Mouse (Mus musculus): ENCODE measurements at regions not wholly inside any gene's neighbourhood (a gene's known extent, or its start where the extent isn't known, plus 50 kb on each side); places are given as distances from the start of the nearest gene placed in this dataset.

GRCm38 (mm10) chr13:60455033-60455619 is 146.6 kb upstream of the Dapk1 start:
- Histone ChIP-seq H3K27ac (ENCODE audit: low read depth, low read length) (no peak overlapping the region), H3K36me3 (ENCODE audit: insufficient read depth) (no peaks in the 10 kb centered on the region), H3K4me1 (ENCODE audit: insufficient read depth) (no peaks in the 10 kb centered on the region), H3K9me3 (ENCODE audit: low read length) (no peaks in the 10 kb centered on the region), H3K4me2 (ENCODE audit: low read depth) (no peak overlapping the region), H3K9ac (no peak overlapping the region), H3K27me3 (ENCODE audit: insufficient read depth, low read length) (no peaks in the 10 kb centered on the region), H3K4me3 (ENCODE audit: low read depth, low read length) (no peak overlapping the region)
- TF ChIP-seq CTCF (IDR thresholded peaks at IDR 0.05; ENCODE audit: low read depth), result no peak
- peak; percentile 35 for DNase-seq
- peak; percentile 25; the same call in 1 of the 2 replicates for ATAC-seq
- WGBS, result 27% methylated on average over 15 of the region's 15 CpGs

GRCm38 (mm10) chr13:60455863-60456551 is 145.7 kb upstream of the Dapk1 start:
- Histone ChIP-seq H3K9ac (no peak overlapping the region), H3K27ac (ENCODE audit: low read depth, low read length) (no peak overlapping the region), H3K27me3 (ENCODE audit: insufficient read depth, low read length) (no peaks in the 10 kb centered on the region), H3K36me3 (ENCODE audit: insufficient read depth) (no peaks in the 10 kb centered on the region), H3K4me3 (ENCODE audit: low read depth, low read length) (no peak overlapping the region), H3K4me1 (ENCODE audit: insufficient read depth) (no peaks in the 10 kb centered on the region), H3K9me3 (ENCODE audit: low read length) (no peaks in the 10 kb centered on the region), H3K4me2 (ENCODE audit: low read depth) (no peak overlapping the region)
- ATAC-seq, result no peak
- 78% methylated on average over 10 of the region's 10 CpGs for WGBS
- no peak for TF ChIP-seq CTCF (IDR thresholded peaks at IDR 0.05; ENCODE audit: low read depth)
- no peak for DNase-seq

GRCm38 (mm10) chr13:60457277-60457676 is 144.5 kb upstream of the Dapk1 start:
- Histone ChIP-seq H3K4me2 (ENCODE audit: low read depth) (no peak overlapping the region), H3K4me1 (ENCODE audit: insufficient read depth) (no peaks in the 10 kb centered on the region), H3K27me3 (ENCODE audit: insufficient read depth, low read length) (no peaks in the 10 kb centered on the region), H3K9ac (no peak overlapping the region), H3K27ac (ENCODE audit: low read depth, low read length) (no peak overlapping the region), H3K36me3 (ENCODE audit: insufficient read depth) (no peaks in the 10 kb centered on the region), H3K4me3 (ENCODE audit: low read depth, low read length) (no peak overlapping the region), H3K9me3 (ENCODE audit: low read length) (no peaks in the 10 kb centered on the region)
- 94% methylated on average over 10 of the region's 10 CpGs for WGBS
- no peak for TF ChIP-seq CTCF (IDR thresholded peaks at IDR 0.05; ENCODE audit: low read depth)
- no peak for ATAC-seq
- no peak for DNase-seq

- H3K4me3 ChIP-seq (ENCODE audit: low read depth, low read length), result no peak overlapping the region
- no peaks in the 10 kb centered on the region for H3K4me1 ChIP-seq (ENCODE audit: insufficient read depth)
- no peaks in the 10 kb centered on the region for H3K36me3 ChIP-seq (ENCODE audit: insufficient read depth)
- H3K9ac ChIP-seq, result no peak overlapping the region
- DNase-seq (no peak), ATAC-seq (no peak)
- H3K4me2 ChIP-seq (ENCODE audit: low read depth), result no peak overlapping the region
- WGBS, result 91% methylated on average over 5 of the region's 5 CpGs
- H3K27ac ChIP-seq (ENCODE audit: low read depth, low read length), result no peak overlapping the region
- H3K9me3 ChIP-seq (ENCODE audit: low read length), result no peaks in the 10 kb centered on the region
- no peak for TF ChIP-seq CTCF (IDR thresholded peaks at IDR 0.05; ENCODE audit: low read depth)
- H3K27me3 ChIP-seq (ENCODE audit: insufficient read depth, low read length), result no peaks in the 10 kb centered on the region
Measured at GRCm38 (mm10) chr13:60459002-60459401, 142.7 kb upstream of the Dapk1 start.

- Histone ChIP-seq H3K27ac (ENCODE audit: low read depth, low read length) (no peak overlapping the region), H3K4me2 (ENCODE audit: low read depth) (no peak overlapping the region), H3K36me3 (ENCODE audit: insufficient read depth) (no peaks in the 10 kb centered on the region), H3K4me3 (ENCODE audit: low read depth, low read length) (no peak overlapping the region), H3K4me1 (ENCODE audit: insufficient read depth) (no peaks in the 10 kb centered on the region), H3K9ac (no peak overlapping the region), H3K27me3 (ENCODE audit: insufficient read depth, low read length) (no peaks in the 10 kb centered on the region), H3K9me3 (ENCODE audit: low read length) (no peaks in the 10 kb centered on the region)
- ATAC-seq (no peak), DNase-seq (no peak)
- 88% methylated on average over 5 of the region's 5 CpGs for WGBS
- TF ChIP-seq CTCF (IDR thresholded peaks at IDR 0.05; ENCODE audit: low read depth), result no peak
Measured at GRCm38 (mm10) chr13:60466553-60467313, 135.0 kb upstream of the Dapk1 start.

- ATAC-seq, result no peak
- H3K4me3 ChIP-seq (ENCODE audit: low read depth, low read length), result no peak overlapping the region
Measured at GRCm38 (mm10) chr13:60467821-60468579, 133.7 kb upstream of the Dapk1 start.

More at GRCm38 (mm10) chr13:60467821-60468579, 133.7 kb upstream of the Dapk1 start:
- peak; percentile 91 for TF ChIP-seq CTCF (IDR thresholded peaks at IDR 0.05; ENCODE audit: low read depth)
- Histone ChIP-seq H3K27me3 (ENCODE audit: insufficient read depth, low read length) (no peaks in the 10 kb centered on the region), H3K27ac (ENCODE audit: low read depth, low read length) (no peak overlapping the region), H3K4me1 (ENCODE audit: insufficient read depth) (no peaks in the 10 kb centered on the region), H3K9ac (no peak overlapping the region), H3K9me3 (ENCODE audit: low read length) (no peaks in the 10 kb centered on the region), H3K36me3 (ENCODE audit: insufficient read depth) (no peaks in the 10 kb centered on the region), H3K4me2 (ENCODE audit: low read depth) (no peak overlapping the region)
- 16% methylated on average over 11 of the region's 11 CpGs for WGBS
- peak; percentile 80 for DNase-seq

Measured in forebrain, postnatal 0 days (tissue).